Mouse (Mus musculus) WW6 (cell line): Measurements from ENCODE around the gene Arid2.
"Not testable (repeated sequence)": the region's sequence is repeated elsewhere in the genome, so short reads cannot be mapped to it uniquely, and the experiment has no call there.

Experiments
- DNase-seq: peaks from one replicate; pipeline ENCODE4 v3.0.0-alpha.2; 2013; ENCODE audit warnings: low read depth, low spot score

Arid2 gene

DNA sequence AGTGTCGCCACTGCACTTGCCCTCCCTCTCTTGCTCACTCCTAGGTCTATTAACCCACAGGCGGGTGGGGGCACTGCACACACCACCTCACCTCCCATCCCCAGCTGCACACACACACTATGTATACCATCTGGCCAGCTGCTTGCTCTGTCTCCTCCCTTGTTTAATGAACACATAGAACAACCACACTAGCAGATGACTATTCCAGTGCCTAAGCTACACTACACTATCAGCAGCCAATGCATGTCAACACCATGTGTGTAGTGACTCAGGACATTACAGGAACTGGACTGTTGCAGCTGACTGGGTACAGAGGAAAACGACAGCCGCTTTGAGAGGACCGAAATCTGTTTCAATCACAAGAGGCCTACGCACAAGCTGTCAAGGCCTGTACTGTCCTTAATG lies 121.4 kb downstream of the Arid2 start:
- DNase-seq = no peak

- DNase-seq = no peak
Measured at GRCm38 (mm10) chr15:96418161-96418560, 130.8 kb downstream of the Arid2 start.

GRCm38 (mm10) chr15:96419920-96420319 lies 132.6 kb downstream of the Arid2 start:
- DNase-seq = no peak

GRCm38 (mm10) chr15:96434202-96434601 lies 146.9 kb downstream of the Arid2 start:
- no peak for DNase-seq

DNA sequence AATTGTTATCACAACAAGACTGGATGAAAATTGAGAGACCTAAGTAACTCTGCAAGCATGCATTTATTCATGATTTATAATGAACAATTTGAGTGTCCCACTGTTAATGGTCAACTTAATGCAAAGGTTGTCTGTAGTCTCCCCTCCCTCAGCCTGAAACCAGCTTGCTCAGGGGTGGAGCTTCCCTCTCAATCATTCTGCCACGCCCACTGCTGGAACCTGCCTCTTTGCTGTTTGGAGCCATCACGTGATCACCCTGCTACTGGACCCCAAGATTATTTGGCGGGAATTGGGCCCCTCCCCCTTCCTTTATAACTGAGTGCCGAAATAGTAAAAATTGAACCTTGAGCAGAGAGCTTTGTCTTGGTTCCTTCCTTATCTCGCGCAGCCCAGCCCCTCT lies 154.2 kb downstream of the Arid2 start:
- DNase-seq = not testable (repeated sequence)

DNA sequence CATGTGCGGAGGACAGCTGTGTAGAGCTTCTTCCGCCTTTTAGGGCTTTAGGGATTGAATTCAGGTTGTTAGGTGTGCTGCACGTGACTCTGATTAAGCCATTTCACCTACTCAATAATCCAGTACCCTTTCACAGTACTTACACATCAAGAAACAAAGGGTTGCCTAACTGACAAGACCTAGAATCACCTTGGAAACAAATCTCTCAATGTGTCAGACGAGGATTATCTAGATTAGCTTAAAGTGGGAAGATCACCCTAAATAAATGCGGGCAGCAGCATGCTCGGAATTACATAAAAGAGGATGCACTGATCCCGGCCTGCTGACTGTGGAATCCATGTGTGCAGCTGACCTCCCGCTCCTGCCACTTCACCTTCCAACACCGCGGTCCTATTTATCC lies 159.5 kb downstream of the Arid2 start:
- no peak for DNase-seq

DNA sequence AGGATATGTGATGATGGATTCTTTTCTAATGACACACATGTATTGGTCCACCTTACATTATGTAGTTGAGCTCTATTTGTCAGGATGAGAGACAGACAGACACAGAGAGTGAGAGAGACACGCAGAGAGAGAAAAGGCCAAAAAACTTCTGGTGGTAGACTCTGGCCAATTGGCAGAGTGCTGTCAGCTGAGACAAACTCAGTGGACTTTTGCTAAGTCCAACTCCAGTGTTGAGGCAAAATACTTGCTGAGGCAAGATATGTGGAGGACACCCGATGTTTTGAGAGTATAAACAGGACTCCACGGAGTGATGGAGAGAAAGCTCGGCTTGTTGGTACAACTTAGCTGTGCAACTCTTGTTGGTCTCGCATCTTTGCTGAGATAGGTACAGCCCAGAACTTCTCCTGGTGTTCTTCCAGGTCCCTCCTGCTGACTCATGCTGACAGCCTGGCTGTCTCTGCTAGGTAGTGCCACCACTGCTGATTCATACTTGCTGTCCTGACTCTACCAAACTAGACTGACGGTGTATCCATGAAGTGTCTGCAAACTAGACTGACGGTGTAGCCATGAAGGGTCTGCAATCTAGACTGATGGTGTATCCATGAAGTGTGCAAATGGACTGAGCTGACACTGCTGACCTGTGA lies 161.5 kb downstream of the Arid2 start:
- DNase-seq = no peak

DNA sequence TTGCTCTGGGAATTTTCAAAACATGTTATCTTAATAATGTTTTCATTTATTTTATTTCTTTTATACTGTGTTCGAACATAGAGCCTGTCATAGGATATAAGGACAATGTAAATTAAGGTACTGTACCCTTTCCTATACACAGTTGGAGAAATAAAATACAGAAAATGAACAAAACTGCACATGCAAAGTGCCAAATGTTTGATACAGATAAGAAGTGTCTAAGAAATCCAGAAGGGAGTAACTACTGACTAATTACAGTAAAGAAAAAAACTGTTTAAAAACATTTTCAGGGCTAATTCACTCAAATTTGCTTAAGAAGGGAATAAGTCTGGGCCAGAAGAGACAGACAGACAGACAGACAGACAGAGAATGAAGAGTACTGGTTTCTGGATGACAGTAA lies 166.0 kb downstream of the Arid2 start:
- no peak for DNase-seq
